Mouse (Mus musculus) intestine, embryonic 16.5 days (tissue): ENCODE data around the gene Rrp15. TPM values are rescaled to one million over a fixed set of nuclear protein-coding genes. Genes with fewer than 3 reads are reported as not detected.

Experiments
- ATAC-seq: fragments of 200-750 bp; cut with Nextera tagmentation; 2 replicates; pipeline ENCODE4 v1.8.0; 2017; ENCODE audit warnings: moderate TSS enrichment, moderate library complexity
- H3K27ac ChIP-seq: fragments of 300-500 bp; sonication (generic); 2 replicates; pipeline ENCODE4 v1.5.1; 2014; ENCODE audit warnings: mild to moderate bottlenecking, low read length
- H3K27me3 ChIP-seq: fragments of 300-500 bp; sonication (generic); replicated peaks from 2 replicates; pipeline ENCODE4 v1.6.1; 2014; ENCODE audit warnings: low read length, control low read depth, mixed read lengths; ENCODE audit not compliant: control insufficient read depth, insufficient read depth
- H3K36me3 ChIP-seq: fragments of 300-500 bp; sonication (generic); 2 replicates; pipeline ENCODE4 v1.6.1; 2014; ENCODE audit warnings: low read length, control low read depth; ENCODE audit not compliant: control insufficient read depth, insufficient read depth
- H3K4me1 ChIP-seq: fragments of 300-500 bp; sonication (generic); 2 replicates; pipeline ENCODE4 v1.6.1; 2014; ENCODE audit warnings: low read length, control low read depth, mixed read lengths; ENCODE audit not compliant: control insufficient read depth, insufficient read depth
- H3K4me2 ChIP-seq: fragments of 300-500 bp; sonication (generic); 2 replicates; pipeline ENCODE4 v1.6.1; 2014; ENCODE audit warnings: low read depth, low read length, control low read depth
- H3K4me3 ChIP-seq: fragments of 300-500 bp; sonication (generic); 2 replicates; pipeline ENCODE4 v1.5.1; 2014; ENCODE audit warnings: mild to moderate bottlenecking, low read length
- H3K9ac ChIP-seq: fragments of 300-500 bp; sonication (generic); 2 replicates; pipeline ENCODE4 v1.6.1; 2014; ENCODE audit warnings: low read depth, low read length
- H3K9me3 ChIP-seq: fragments of 300-500 bp; sonication (generic); 2 replicates; pipeline ENCODE4 v1.6.1; 2016; ENCODE audit warnings: low read length, control low read depth; ENCODE audit not compliant: control insufficient read depth
- WGBS: fragments of 180-500 bp; shearing (Covaris S2); extraction: QIAGEN DNeasy Blood & Tissue Kit; methylation state at CpG from one replicate; pipeline ENCODE4 v1.1.7; 2014; 5-methylcytosine and 5-hydroxymethylcytosine counted together
- polyA plus RNA-seq: library from polyadenylated mRNA; unstranded; fragments of >200 nt; fragmentation: Nextera tagmentation; extraction: Ambion mirVana; gene quantifications from 2 replicates; pipeline ENCODE4 v1.2.1, GENCODE M21; 2015

Gene Rrp15
- 53.9 and 61.2 TPM in 2 replicates for polyA plus RNA-seq

- H3K4me2 ChIP-seq: peak within 1 kb of the TSS; percentile 60
- under 1% methylated on average over 46 of the region's 46 CpGs for WGBS
These were observed at the start of gene Rrp15 for GRCm38 (mm10) chr1:186748724-186749653. Gene Rrp15 (minus strand): TSS chr1:186749358.

DNA sequence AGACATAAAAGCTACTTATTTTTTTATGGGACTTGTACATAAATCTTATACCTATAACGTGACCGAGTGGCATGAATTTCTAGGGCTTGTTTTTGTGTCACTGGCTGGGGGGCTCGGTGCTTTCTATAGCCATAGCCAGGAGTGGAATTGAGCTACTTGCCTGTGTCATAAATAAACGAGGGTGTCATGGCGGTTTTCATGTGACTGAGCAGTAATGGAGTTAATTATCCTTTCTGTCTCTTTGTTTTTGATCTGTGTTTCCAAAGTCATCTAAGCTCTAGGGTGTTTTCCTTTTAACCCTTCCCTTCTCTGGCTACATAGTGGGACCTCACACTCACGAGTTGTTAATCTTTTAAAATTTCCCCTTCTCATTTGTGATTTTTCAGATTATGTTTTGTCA is 48.8 kb upstream of the Rrp15 start:
- H3K9ac ChIP-seq: no peak overlapping the region
- no peak overlapping the region for H3K4me2 ChIP-seq
- WGBS: 67% methylated on average over 6 of the region's 6 CpGs
- no peak overlapping the region for H3K27ac ChIP-seq
- no peaks in the 10 kb centered on the region for H3K27me3 ChIP-seq
- no peak overlapping the region for H3K4me3 ChIP-seq
- no peaks in the 10 kb centered on the region for H3K4me1 ChIP-seq
- no peak for ATAC-seq
- H3K36me3 ChIP-seq: no peaks in the 10 kb centered on the region
- no peaks in the 10 kb centered on the region for H3K9me3 ChIP-seq

More at GRCm38 (mm10) chr1:186748724-186749653, at the start of gene Rrp15:
- Histone ChIP-seq H3K36me3 (no peaks in the 10 kb centered on the region), H3K9ac (peak within 1 kb of the TSS; percentile 88), H3K9me3 (no peaks in the 10 kb centered on the region), H3K27ac (peak within 1 kb of the TSS; percentile 75), H3K4me1 (peaks cover 13% of the 10 kb centered on the region), H3K27me3 (no peaks in the 10 kb centered on the region), H3K4me3 (peak within 1 kb of the TSS; percentile 86)
- peak; percentile 98 for ATAC-seq

DNA sequence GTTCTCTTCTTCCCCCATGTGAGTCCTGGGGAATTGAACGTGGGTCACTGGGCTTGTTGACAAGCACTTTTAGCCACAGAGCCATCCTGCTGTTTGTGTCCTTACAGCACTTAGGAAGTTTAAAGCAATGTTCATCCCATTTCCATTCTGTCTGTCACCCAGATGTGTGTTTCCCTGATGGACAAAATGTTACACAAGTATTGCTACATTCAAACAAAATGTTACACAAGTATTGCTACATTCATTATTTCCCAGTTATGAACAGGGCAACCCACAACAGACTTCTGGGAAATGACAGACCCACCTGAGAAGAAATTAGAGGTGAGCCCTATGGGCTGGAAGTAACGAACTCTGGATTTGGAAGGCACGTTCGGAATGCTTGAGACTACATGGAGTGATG is 36.2 kb upstream of the Rrp15 start:
- WGBS: 85% methylated on average over 4 of the region's 4 CpGs
- Histone ChIP-seq H3K36me3 (no peaks in the 10 kb centered on the region), H3K9me3 (no peaks in the 10 kb centered on the region), H3K4me1 (peaks cover 2% of the 10 kb centered on the region; the same call in 1 of the 2 replicates), H3K4me2 (no peak overlapping the region), H3K9ac (no peak overlapping the region), H3K27ac (no peak overlapping the region), H3K4me3 (no peak overlapping the region), H3K27me3 (no peaks in the 10 kb centered on the region)
- ATAC-seq: no peak

GRCm38 (mm10) chr1:186780826-186781225 is 31.7 kb upstream of the Rrp15 start:
- Histone ChIP-seq H3K27me3 (no peaks in the 10 kb centered on the region), H3K9me3 (no peaks in the 10 kb centered on the region), H3K27ac (no peak overlapping the region), H3K4me1 (peaks cover 4% of the 10 kb centered on the region; the same call in 1 of the 2 replicates), H3K4me2 (no peak overlapping the region), H3K36me3 (no peaks in the 10 kb centered on the region), H3K9ac (no peak overlapping the region), H3K4me3 (no peak overlapping the region)
- 56% methylated on average over 2 of the region's 2 CpGs for WGBS
- ATAC-seq: no peak

GRCm38 (mm10) chr1:186773124-186773523 is 24.0 kb upstream of the Rrp15 start:
- no peak for ATAC-seq
- H3K27me3 ChIP-seq: no peaks in the 10 kb centered on the region

DNA sequence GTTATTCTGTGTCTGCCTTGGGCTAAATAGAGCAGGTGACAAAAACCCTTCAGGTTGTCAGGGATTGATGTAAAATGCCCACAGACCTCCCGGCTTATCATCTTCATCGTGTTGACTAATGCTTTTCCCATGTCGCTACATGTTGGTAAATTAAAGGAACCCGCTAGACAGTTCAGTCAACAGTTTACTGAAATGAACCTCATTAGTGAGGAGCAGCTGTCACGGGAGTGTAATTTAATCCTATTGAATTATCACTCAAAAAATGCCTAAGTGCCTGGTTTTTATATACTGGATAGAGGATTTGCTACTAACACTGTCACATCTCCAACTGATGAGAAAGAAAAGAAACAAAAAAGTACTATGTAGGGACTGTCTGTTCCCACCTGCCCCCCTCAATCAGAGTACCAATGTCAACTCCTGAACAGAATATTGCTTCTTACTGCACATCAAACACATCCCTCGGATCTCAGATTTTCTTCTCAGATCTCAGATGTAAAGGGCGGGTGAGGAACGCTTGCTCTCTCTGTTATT is 23.5 kb upstream of the Rrp15 start:
- H3K9me3 ChIP-seq: no peaks in the 10 kb centered on the region
- no peak overlapping the region for H3K4me3 ChIP-seq
- 77% methylated on average over 8 of the region's 8 CpGs for WGBS
- H3K4me2 ChIP-seq: no peak overlapping the region
- H3K9ac ChIP-seq: no peak overlapping the region
- no peaks in the 10 kb centered on the region for H3K36me3 ChIP-seq
- no peak overlapping the region for H3K27ac ChIP-seq
- no peak for ATAC-seq
- no peaks in the 10 kb centered on the region for H3K4me1 ChIP-seq
- no peaks in the 10 kb centered on the region for H3K27me3 ChIP-seq

More at GRCm38 (mm10) chr1:186773124-186773523, 24.0 kb upstream of the Rrp15 start:
- H3K4me1 ChIP-seq: no peaks in the 10 kb centered on the region
- no peak overlapping the region for H3K4me2 ChIP-seq
- no peak overlapping the region for H3K4me3 ChIP-seq
- H3K36me3 ChIP-seq: no peaks in the 10 kb centered on the region
- H3K27ac ChIP-seq: no peak overlapping the region
- no peak overlapping the region for H3K9ac ChIP-seq
- 71% methylated on average over 3 of the region's 3 CpGs for WGBS
- H3K9me3 ChIP-seq: no peaks in the 10 kb centered on the region

DNA sequence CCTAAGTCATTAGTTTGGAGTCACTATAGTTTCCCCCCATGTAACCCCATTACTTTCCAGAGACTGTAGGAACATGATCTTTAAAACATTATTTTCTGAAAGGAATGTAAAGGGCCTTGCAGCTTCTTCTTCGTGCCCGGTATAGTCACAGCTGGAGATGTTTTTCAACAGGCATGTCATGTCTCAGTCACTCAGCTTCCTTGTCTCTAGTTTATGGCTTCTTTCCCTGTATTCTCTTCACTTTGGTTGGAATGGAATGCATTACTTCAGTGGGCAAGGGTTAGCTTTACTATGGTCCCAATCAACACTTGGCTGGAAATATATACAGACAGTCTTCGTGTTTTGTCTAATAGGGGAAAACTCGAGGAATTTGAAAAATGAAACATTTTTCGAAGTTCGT is 22.8 kb upstream of the Rrp15 start:
- Histone ChIP-seq H3K4me2 (no peak overlapping the region), H3K4me3 (no peak overlapping the region), H3K27me3 (no peaks in the 10 kb centered on the region), H3K9ac (no peak overlapping the region), H3K27ac (no peak overlapping the region), H3K4me1 (no peaks in the 10 kb centered on the region), H3K36me3 (no peaks in the 10 kb centered on the region), H3K9me3 (no peaks in the 10 kb centered on the region)
- no peak for ATAC-seq
- WGBS: 72% methylated on average over 6 of the region's 6 CpGs

- Histone ChIP-seq H3K9me3 (no peaks in the 10 kb centered on the region), H3K4me3 (no peak overlapping the region), H3K9ac (no peak overlapping the region), H3K27ac (no peak overlapping the region), H3K4me2 (no peak overlapping the region), H3K4me1 (no peaks in the 10 kb centered on the region), H3K27me3 (no peaks in the 10 kb centered on the region), H3K36me3 (no peaks in the 10 kb centered on the region)
- ATAC-seq: no peak
- 68% methylated on average over 5 of the region's 5 CpGs for WGBS
These were observed 21.5 kb upstream of the Rrp15 start for GRCm38 (mm10) chr1:186770659-186771058.

DNA sequence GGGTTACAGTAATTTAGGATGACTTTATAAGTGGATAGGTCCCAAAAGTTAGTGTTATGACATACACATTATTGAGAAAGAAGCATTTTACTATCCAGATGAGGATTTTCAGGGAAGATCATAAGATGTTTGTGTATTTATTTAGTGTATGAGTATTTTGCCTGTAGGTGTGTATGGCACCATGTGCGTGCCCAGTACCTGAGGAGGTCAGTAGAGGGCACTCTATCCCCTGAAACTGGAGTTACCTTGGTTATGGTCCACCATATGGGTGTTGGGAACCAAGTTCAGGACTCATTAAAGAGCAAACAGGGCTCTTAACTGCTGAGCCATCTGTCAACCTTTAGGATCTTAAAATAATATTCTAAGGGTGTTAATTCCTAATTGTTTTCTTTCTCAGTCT is 19.2 kb upstream of the Rrp15 start:
- 66% methylated on average over 1 of the region's 1 CpGs for WGBS

More for the DNA sequence above, 19.2 kb upstream of the Rrp15 start:
- Histone ChIP-seq H3K4me3 (no peak overlapping the region), H3K9me3 (no peaks in the 10 kb centered on the region), H3K36me3 (no peaks in the 10 kb centered on the region), H3K27ac (no peak overlapping the region), H3K4me2 (no peak overlapping the region), H3K9ac (no peak overlapping the region), H3K4me1 (no peaks in the 10 kb centered on the region), H3K27me3 (no peaks in the 10 kb centered on the region)
- no peak for ATAC-seq
